Mouse (Mus musculus): ENCODE results near the gene Mis18a.
A peak's percentile ranks its signal among the peaks of the same experiment; 100 is the strongest.

Mis18a gene

GRCm38 (mm10) chr16:90727233-90728115 is at the start of gene Mis18a:
Mis18a (minus strand) TSS chr16:90727404.
- DNase-seq (ENCODE audit: low spot score in 2 of 2), result peak; percentile 92 to 93

- no peak for DNase-seq (ENCODE audit: low spot score in 2 of 2)
Observed at GRCm38 (mm10) chr16:90775946-90776520, 48.8 kb upstream of the Mis18a start.

- DNase-seq (ENCODE audit: low spot score in 2 of 2), result no peak
Observed at GRCm38 (mm10) chr16:90774646-90775045, 47.4 kb upstream of the Mis18a start.

GRCm38 (mm10) chr16:90774216-90774615 is 47.0 kb upstream of the Mis18a start:
- DNase-seq (ENCODE audit: low spot score in 2 of 2), result no peak

GRCm38 (mm10) chr16:90766919-90767454 is 39.8 kb upstream of the Mis18a start:
- DNase-seq (ENCODE audit: low spot score in 2 of 2), result no peak

GRCm38 (mm10) chr16:90765195-90765877 is 38.1 kb upstream of the Mis18a start:
- DNase-seq (ENCODE audit: low spot score in 2 of 2), result no peak

GRCm38 (mm10) chr16:90760515-90760914 is 33.3 kb upstream of the Mis18a start:
- no peak for DNase-seq (ENCODE audit: low spot score in 2 of 2)

- no peak for DNase-seq (ENCODE audit: low spot score in 2 of 2)
Observed at GRCm38 (mm10) chr16:90759335-90759734, 32.1 kb upstream of the Mis18a start.

- DNase-seq (ENCODE audit: low spot score in 2 of 2), result no peak
Observed at GRCm38 (mm10) chr16:90753386-90753941, 26.3 kb upstream of the Mis18a start.

GRCm38 (mm10) chr16:90748169-90748568 is 21.0 kb upstream of the Mis18a start:
- no peak for DNase-seq (ENCODE audit: low spot score in 2 of 2)

GRCm38 (mm10) chr16:90747143-90747542 is 19.9 kb upstream of the Mis18a start:
- no peak for DNase-seq (ENCODE audit: low spot score in 2 of 2)

- DNase-seq (ENCODE audit: low spot score in 2 of 2), result no peak
Observed at GRCm38 (mm10) chr16:90738092-90738956, 11.1 kb upstream of the Mis18a start, which contains the start of gene Mrap. Mrap (plus strand) TSS chr16:90738207.

- no peak for DNase-seq (ENCODE audit: low spot score in 2 of 2)
Observed at GRCm38 (mm10) chr16:90736672-90737270, 9.6 kb upstream of the Mis18a start.

GRCm38 (mm10) chr16:90735611-90736010 is 8.4 kb upstream of the Mis18a start:
- no peak for DNase-seq (ENCODE audit: low spot score in 2 of 2)

- DNase-seq (ENCODE audit: low spot score in 2 of 2), result no peak
Observed at GRCm38 (mm10) chr16:90726600-90727227, 490 bp downstream of the Mis18a start.

- DNase-seq (ENCODE audit: low spot score in 2 of 2), result no peak
Observed at GRCm38 (mm10) chr16:90724051-90724450, 3.2 kb downstream of the Mis18a start.

- no peak for DNase-seq (ENCODE audit: low spot score in 2 of 2)
Observed at GRCm38 (mm10) chr16:90710313-90710712, 16.9 kb downstream of the Mis18a start.

- DNase-seq (ENCODE audit: low spot score in 2 of 2), result peak; percentile 57 to 76
Observed at GRCm38 (mm10) chr16:90709711-90710289, 17.4 kb downstream of the Mis18a start.

- no peak for DNase-seq (ENCODE audit: low spot score in 2 of 2)
Observed at GRCm38 (mm10) chr16:90706279-90706678, 20.9 kb downstream of the Mis18a start.

Measured in frontal cortex, postnatal 14 days (tissue).